ENCODE assay signal across 8 mouse cellular contexts in genomic region chr17:80726821-80727220, GRCm38 (mm10). TPM values are rescaled to one million over a fixed set of nuclear protein-coding genes. Genes with fewer than 3 reads are reported as not detected.
A peak's percentile ranks its signal among the peaks of the same experiment; 100 is the strongest.
DNase-seq lines count a peak whose midpoint lies in the region; ATAC-seq and TF ChIP-seq lines count a peak whose summit lies in the region.

No protein-coding gene starts in this region.

- ATAC-seq in embryonic facial prominence, embryonic 13.5 days (ENCODE audit: insufficient number of reproducible peaks, insufficient read depth, low FRiP score, low TSS enrichment, low read depth), result no peak
- ATAC-seq in limb, embryonic 12.5 days (ENCODE audit: insufficient number of reproducible peaks, insufficient read depth, low FRiP score, low TSS enrichment, low read depth), result no peak

- H3K4me1 ChIP-seq in embryonic facial prominence, embryonic 13.5 days, result peaks cover 31% of the 10 kb centered on the region
- H3K4me1 ChIP-seq in hindbrain, embryonic 10.5 days (replicated peaks), result peaks cover 38% of the 10 kb centered on the region
- H3K4me1 ChIP-seq in limb, embryonic 12.5 days (replicated peaks), result peaks cover 48% of the 10 kb centered on the region

- peak overlapping the region; percentile 96 for H3K27ac ChIP-seq in embryonic facial prominence, embryonic 13.5 days
- H3K27ac ChIP-seq in hindbrain, embryonic 10.5 days, result peak overlapping the region; percentile 98
- peak overlapping the region; percentile 50 for H3K27ac ChIP-seq in limb, embryonic 12.5 days

- intact Hi-C loops in left cerebral cortex, postnatal 4 days (cut with DNase I), result loop anchor here (10.0 kb wide), 1 partner anchor 102 kb away; no protein-coding TSS in a partner anchor
- intact Hi-C loops in left cerebral cortex, postnatal 10 days (cut with DNase I), result no loop called here

- H3K9me3 ChIP-seq in embryonic facial prominence, embryonic 13.5 days, result no peaks in the 10 kb centered on the region
- H3K9me3 ChIP-seq in hindbrain, embryonic 10.5 days, result no peaks in the 10 kb centered on the region
- 0 out of 2 replicates have a peak, but pooled peaks cover 3% of the 10 kb centered on the region for H3K9me3 ChIP-seq in limb, embryonic 12.5 days

- H3K9ac ChIP-seq in embryonic facial prominence, embryonic 13.5 days, result peak overlapping the region; percentile 97
- peak overlapping the region; percentile 98 for H3K9ac ChIP-seq in limb, embryonic 12.5 days (replicated peaks)

- TF ChIP-seq POLR2A in myocyte (IDR thresholded peaks at IDR 0.05; ENCODE audit: insufficient read length, low read depth), result no peak

- peak overlapping the region; percentile 97 for H3K4me3 ChIP-seq in embryonic facial prominence, embryonic 13.5 days
- peak overlapping the region; percentile 73 for H3K4me3 ChIP-seq in hindbrain, embryonic 10.5 days
- peak overlapping the region; percentile 93 for H3K4me3 ChIP-seq in limb, embryonic 12.5 days (replicated peaks)
- H3K4me3 ChIP-seq in myocyte, result peak overlapping the region; percentile 56

- no peaks in the 10 kb centered on the region for H3K27me3 ChIP-seq in embryonic facial prominence, embryonic 13.5 days
- H3K27me3 ChIP-seq in hindbrain, embryonic 10.5 days (ENCODE audit: insufficient read depth, poor library complexity, severe bottlenecking), result no peaks in the 10 kb centered on the region
- H3K27me3 ChIP-seq in limb, embryonic 12.5 days, result no peaks in the 10 kb centered on the region
- no peaks in the 10 kb centered on the region for H3K27me3 ChIP-seq in myocyte (ENCODE audit: control insufficient read depth, insufficient read depth, insufficient read length)

- H3K79me2 ChIP-seq in myocyte (ENCODE audit: control insufficient read depth, insufficient read depth), result peaks cover 33% of the 10 kb centered on the region

- H3ac ChIP-seq in myocyte (ENCODE audit: control insufficient read depth, insufficient read length), result peak overlapping the region; percentile 57

- no peaks in the 10 kb centered on the region for H3K36me3 ChIP-seq in embryonic facial prominence, embryonic 13.5 days
- H3K36me3 ChIP-seq in hindbrain, embryonic 10.5 days, result peaks cover 10% of the 10 kb centered on the region; the same call in 1 of the 2 replicates
- H3K36me3 ChIP-seq in limb, embryonic 12.5 days, result no peaks in the 10 kb centered on the region; the same call in 1 of the 2 replicates
- peaks cover 4% of the 10 kb centered on the region for H3K36me3 ChIP-seq in myocyte (ENCODE audit: control insufficient read depth, insufficient read depth)

- H3K4me2 ChIP-seq in embryonic facial prominence, embryonic 13.5 days, result peak overlapping the region; percentile 78
- H3K4me2 ChIP-seq in limb, embryonic 12.5 days, result peak overlapping the region; percentile 81
- peak overlapping the region; percentile 81 for H3K4me2 ChIP-seq in myocyte (ENCODE audit: low read depth)

- WGBS in embryonic facial prominence, embryonic 13.5 days, result 11% methylated on average over 8 of the region's 8 CpGs
- WGBS in hindbrain, embryonic 10.5 days, result 18% methylated on average over 8 of the region's 8 CpGs
- WGBS in limb, embryonic 12.5 days, result 10% methylated on average over 8 of the region's 8 CpGs

- peak; percentile 39 for DNase-seq in left cerebral cortex, postnatal 4 days
- no peak for DNase-seq in left cerebral cortex, adult 18-20 months (ENCODE audit: low spot score in 2 of 2)
- DNase-seq in hindbrain, embryonic 10.5 days (ENCODE audit: low spot score), result no peak
- DNase-seq in left cerebral cortex, postnatal 10 days (ENCODE audit: extremely low spot score in 1 of 2, low spot score in 2 of 2), result no peak
- DNase-seq in natural killer cell, adult 2 months (ENCODE audit: low spot score in 2 of 2), result no peak

TF ChIP-seq in myocyte, 11 proteins besides CTCF, POLR2A, EP300 and RAD21:
- TF ChIP-seq MYOD1 (IDR thresholded peaks at IDR 0.05; ENCODE audit: control insufficient read depth in 1 of 3, insufficient read length in 2 of 3, low read depth in 2 of 3) (no peak), TCF12 (IDR thresholded peaks at IDR 0.05; ENCODE audit: insufficient read depth, poor library complexity, severe bottlenecking) (no peak), CEBPB (IDR thresholded peaks at IDR 0.05; ENCODE audit: insufficient read depth, poor library complexity, severe bottlenecking) (no peak), TCF3 (IDR thresholded peaks at IDR 0.05; ENCODE audit: insufficient read length, low read depth) (no peak)

RNA-seq across cellular contexts. Expression of gene Map4k3, which starts 1.5 kb away (rescaled TPM):
- 10 to 100 TPM; 67.7 to 72.9 TPM for total RNA-seq in left cerebral cortex, postnatal 4 days (2021)
- 10 to 100 TPM; 69.3 to 74.4 TPM for total RNA-seq in left cerebral cortex, adult 18-20 months (2021)
- polyA plus RNA-seq in embryonic facial prominence, embryonic 13.5 days (2015; fragmentation: Nextera tagmentation; extraction: Ambion mirVana), result 23.7 and 31.7 TPM in 2 replicates
- 16.0 and 18.1 TPM in 2 replicates for polyA plus RNA-seq in hindbrain, embryonic 10.5 days (2016; fragmentation: Nextera tagmentation; extraction: Ambion mirVana)
- 35.8 and 37.0 TPM in 2 replicates for polyA plus RNA-seq in limb, embryonic 12.5 days (2016; fragmentation: Nextera tagmentation; extraction: Ambion mirVana)
- 2.8 TPM for polyA plus RNA-seq in myocyte (2012; fragmentation: generic; extraction: Trizol)
- 10 to 100 TPM; 56.1 to 57.6 TPM for total RNA-seq in left cerebral cortex, postnatal 10 days (2021)
